14 mouse cellular contexts compared by ENCODE assay signal in the genomic region with DNA sequence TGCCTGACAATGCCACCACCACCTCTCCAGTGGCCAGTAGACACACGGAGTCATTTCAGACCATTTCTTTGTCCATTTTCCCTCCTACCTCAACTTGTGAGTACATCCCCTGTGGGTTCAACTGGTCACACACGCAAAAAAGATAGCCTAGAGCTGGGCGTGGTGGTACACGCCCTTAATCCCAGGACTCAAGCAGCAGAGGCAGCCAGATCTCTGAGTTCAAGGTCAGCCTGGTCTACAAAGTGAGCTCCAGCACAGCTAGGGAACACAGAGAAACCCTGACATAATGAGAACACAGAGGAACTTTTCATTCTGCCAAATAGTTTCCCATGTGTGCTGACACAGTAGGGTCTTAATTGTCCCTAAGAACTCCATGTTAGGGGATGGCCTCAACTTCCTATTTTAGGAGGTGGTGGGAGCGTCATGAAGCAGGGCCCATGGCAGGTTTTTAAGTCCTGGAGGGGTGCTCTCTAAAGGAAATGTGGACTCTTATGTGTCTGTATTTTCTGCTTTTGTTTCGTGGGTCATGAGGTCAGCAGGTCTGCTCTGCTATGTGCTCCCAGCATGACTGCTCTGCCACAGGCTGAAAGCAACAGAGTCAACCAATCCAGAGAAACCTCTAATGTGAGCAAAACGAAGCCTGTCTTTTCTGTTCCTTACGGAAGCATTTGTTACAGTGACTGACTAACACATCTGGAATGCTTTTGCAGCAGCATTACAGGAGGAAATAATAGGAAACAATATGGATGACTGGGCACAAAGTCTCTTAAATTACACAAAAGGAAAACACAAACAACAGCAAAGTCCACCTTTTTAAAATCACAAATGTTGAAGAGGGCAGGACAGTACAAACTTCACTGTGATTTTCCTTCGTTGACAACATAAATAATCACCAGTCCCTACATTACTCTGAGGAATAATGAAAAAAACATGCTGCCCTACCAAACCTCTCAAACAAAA.
DNase-seq lines count a peak whose midpoint lies in the region; ATAC-seq lines count a peak whose summit lies in the region.
"Had no signal": no experiment of that assay in that cellular context is flagged by ENCODE, and none has a peak within 500 bp of the region (broad histone marks: within the 10 kb centered on the region; RNA-seq: fewer than 3 reads in every experiment).

No protein-coding gene starts in this region.

- no peaks in the 10 kb centered on the region; the same call in 1 of the 2 replicates for H3K4me1 ChIP-seq in embryonic facial prominence, embryonic 11.5 days (ENCODE audit: control insufficient read depth, insufficient read depth, low read length)
- H3K4me1 ChIP-seq in limb, embryonic 12.5 days (replicated peaks), result peaks cover 26% of the 10 kb centered on the region

- no peak overlapping the region for H3K4me2 ChIP-seq in embryonic facial prominence, embryonic 11.5 days (ENCODE audit: low read depth, low read length)
- H3K4me2 ChIP-seq in limb, embryonic 12.5 days, result peak overlapping the region; percentile 18; the same call in 1 of the 2 replicates
- H3K4me2 ChIP-seq: hindbrain, embryonic 15.5 days had no signal

- WGBS in embryonic facial prominence, embryonic 11.5 days, result 45% methylated on average over 9 of the region's 9 CpGs
- WGBS in limb, embryonic 12.5 days, result 38% methylated on average over 9 of the region's 9 CpGs

- DNase-seq in 3134 (ENCODE audit: extremely low read depth, insufficient read length, low spot score), result peak; percentile 49
- peak; percentile 49 for DNase-seq in ES-CJ7 (ENCODE audit: low read depth, low spot score)
- peak; percentile 75 for DNase-seq in embryonic facial prominence, embryonic 11.5 days (ENCODE audit: low spot score)
- no peak for DNase-seq in right cerebral cortex, postnatal 25 days
- no peak for DNase-seq in lung, postnatal 10 days
- no peak for DNase-seq in frontal cortex, postnatal 10 days (ENCODE audit: low spot score in 2 of 2)
- DNase-seq: adrenal gland, postnatal 36 days; cerebellum, adult 8-10 months; heart, adult 2 months had no signal

- no peaks in the 10 kb centered on the region for H3K36me3 ChIP-seq in embryonic facial prominence, embryonic 11.5 days (replicated peaks; ENCODE audit: control insufficient read depth, insufficient read depth, low read depth, low read length)
- peaks cover 19% of the 10 kb centered on the region; the same call in 1 of the 2 replicates for H3K36me3 ChIP-seq in limb, embryonic 12.5 days
- H3K36me3 ChIP-seq: hindbrain, embryonic 15.5 days had no signal

- no peaks in the 10 kb centered on the region for H3K27me3 ChIP-seq in embryonic facial prominence, embryonic 11.5 days (ENCODE audit: control insufficient read depth, insufficient read depth, low read length)
- H3K27me3 ChIP-seq in limb, embryonic 12.5 days, result no peaks in the 10 kb centered on the region
- H3K27me3 ChIP-seq: hindbrain, embryonic 15.5 days had no signal

- no peak overlapping the region for H3K9ac ChIP-seq in embryonic facial prominence, embryonic 11.5 days (replicated peaks; ENCODE audit: low read length)
- H3K9ac ChIP-seq in limb, embryonic 12.5 days (replicated peaks), result no peak overlapping the region
- H3K9ac ChIP-seq: hindbrain, embryonic 15.5 days; liver, embryonic 14.5 days had no signal

- no peak overlapping the region for H3K4me3 ChIP-seq in embryonic facial prominence, embryonic 11.5 days (ENCODE audit: low read depth, low read length)
- no peak overlapping the region for H3K4me3 ChIP-seq in limb, embryonic 12.5 days (replicated peaks)
- H3K4me3 ChIP-seq: heart, adult 2 months; hindbrain, embryonic 15.5 days had no signal

- H3K9me3 ChIP-seq in embryonic facial prominence, embryonic 11.5 days (replicated peaks; ENCODE audit: control insufficient read depth, low read length), result no peaks in the 10 kb centered on the region
- H3K9me3 ChIP-seq in limb, embryonic 12.5 days, result no peaks in the 10 kb centered on the region
- H3K9me3 ChIP-seq: hindbrain, embryonic 15.5 days had no signal

- peak; percentile 73; the same call in 1 of the 2 replicates for ATAC-seq in embryonic facial prominence, embryonic 11.5 days (replicated peaks; ENCODE audit: insufficient number of reproducible peaks, low FRiP score, low TSS enrichment, low read depth)
- peak; percentile 81 for ATAC-seq in limb, embryonic 12.5 days (ENCODE audit: insufficient number of reproducible peaks, insufficient read depth, low FRiP score, low TSS enrichment, low read depth)
- ATAC-seq: forebrain, embryonic 14.5 days had no signal

- peak overlapping the region; percentile 38; the same call in 1 of the 2 replicates for H3K27ac ChIP-seq in embryonic facial prominence, embryonic 11.5 days (replicated peaks; ENCODE audit: low read depth, low read length)
- peak overlapping the region; percentile 78 for H3K27ac ChIP-seq in limb, embryonic 12.5 days
- H3K27ac ChIP-seq: heart, adult 2 months; hindbrain, embryonic 15.5 days; liver, embryonic 14.5 days; macrophage had no signal

Comparison
In these comparisons a context has a peak if more than half of its experiments do, and no peak if none do; other contexts are left out.
1. DNase-seq: peak in 3134 (single experiment), ES-CJ7 (single experiment) and embryonic facial prominence, embryonic 11.5 days (single experiment); none in right cerebral cortex, postnatal 25 days (single experiment), lung, postnatal 10 days (single experiment) and frontal cortex, postnatal 10 days (0 of 2).